Mouse (Mus musculus) limb, embryonic 13.5 days (tissue): ENCODE data around the gene Prss37. TPM values are rescaled to one million over a fixed set of nuclear protein-coding genes. Genes with fewer than 3 reads are reported as not detected.

Experiments
- ATAC-seq: fragments of 200-750 bp; cut with Nextera tagmentation; 2 replicates; pipeline ENCODE4 v1.8.0; 2017; ENCODE audit warnings: low read depth, moderate number of reproducible peaks, moderate TSS enrichment; ENCODE audit not compliant: low FRiP score
- H3K27ac ChIP-seq: fragments of 300-500 bp; sonication (generic); 2 replicates; pipeline ENCODE4 v1.5.1; 2015; ENCODE audit warnings: inconsistent platforms, mild to moderate bottlenecking, moderate library complexity
- H3K27me3 ChIP-seq: fragments of 300-500 bp; sonication (generic); 2 replicates; pipeline ENCODE4 v1.6.1; 2015; ENCODE audit warnings: mild to moderate bottlenecking, inconsistent platforms
- H3K36me3 ChIP-seq: fragments of 300-500 bp; sonication (generic); 2 replicates; pipeline ENCODE4 v1.6.1; 2015; ENCODE audit warnings: inconsistent platforms, mild to moderate bottlenecking, moderate library complexity
- H3K4me1 ChIP-seq: fragments of 300-500 bp; sonication (generic); 2 replicates; pipeline ENCODE4 v1.6.1; 2015; ENCODE audit warnings: inconsistent platforms
- H3K4me2 ChIP-seq: fragments of 300-500 bp; sonication (generic); replicated peaks from 2 replicates; pipeline ENCODE4 v1.6.1; 2015; ENCODE audit warnings: inconsistent platforms, mild to moderate bottlenecking, moderate library complexity
- H3K4me3 ChIP-seq: fragments of 300-500 bp; sonication (generic); 2 replicates; pipeline ENCODE4 v1.5.1; 2015; ENCODE audit warnings: moderate library complexity, mild to moderate bottlenecking, inconsistent platforms
- H3K9ac ChIP-seq: fragments of 300-500 bp; sonication (generic); 2 replicates; pipeline ENCODE4 v1.6.1; 2015; ENCODE audit warnings: mild to moderate bottlenecking, inconsistent platforms
- H3K9me3 ChIP-seq: fragments of 300-500 bp; sonication (generic); 2 replicates; pipeline ENCODE4 v1.6.1; 2016; ENCODE audit warnings: inconsistent platforms
- WGBS: fragments of 180-500 bp; shearing (Covaris S2); methylation state at CpG from one replicate; pipeline ENCODE4 v1.1.7; 2015; 5-methylcytosine and 5-hydroxymethylcytosine counted together
- polyA plus RNA-seq: library from polyadenylated mRNA; unstranded; fragments of >200 nt; fragmentation: Nextera tagmentation; extraction: Ambion mirVana; gene quantifications from 2 replicates; pipeline ENCODE4 v1.2.1, GENCODE M21; 2015

Prss37 gene
- polyA plus RNA-seq, result not detected in 2 replicates

DNA sequence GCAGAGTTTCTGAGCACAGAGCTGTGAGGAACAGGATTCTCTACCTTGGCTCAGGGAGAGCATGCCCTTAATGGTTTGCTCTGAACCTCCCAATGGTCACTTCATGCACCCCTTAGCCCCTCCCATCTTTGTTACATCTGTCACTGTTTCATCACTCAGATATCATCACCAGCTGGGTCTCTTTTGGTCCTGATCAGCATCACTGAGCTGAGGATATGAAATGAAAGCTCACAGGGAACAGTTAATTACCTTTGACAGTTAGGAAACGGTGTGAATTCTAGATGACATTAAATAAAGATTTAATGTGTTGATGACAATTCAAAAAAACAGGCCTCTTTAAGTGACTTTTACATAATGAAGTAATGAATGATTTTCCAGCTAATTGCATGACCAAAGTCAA is at the start of gene Prss37:
TSS of gene Prss37 (minus strand) at position 101 of the 400 bp plus-strand sequence.
- Histone ChIP-seq H3K9me3 (no peaks in the 10 kb centered on the region), H3K4me2 (no peak within 1 kb of the TSS), H3K27ac (no peak within 1 kb of the TSS), H3K4me1 (no peaks in the 10 kb centered on the region), H3K4me3 (no peak within 1 kb of the TSS), H3K36me3 (no peaks in the 10 kb centered on the region), H3K27me3 (no peaks in the 10 kb centered on the region), H3K9ac (no peak within 1 kb of the TSS)
- 79% methylated on average over 1 of the region's 1 CpGs for WGBS
- no peak for ATAC-seq

GRCm38 (mm10) chr6:40554950-40555349 is 35.6 kb upstream of the Prss37 start, which contains the start of gene Olfr461:
Gene Olfr461, minus strand, starts transcription at chr6:40555050.
- H3K36me3 ChIP-seq, result no peaks in the 10 kb centered on the region
- H3K9me3 ChIP-seq, result no peaks in the 10 kb centered on the region
- no peak for ATAC-seq
- no peak within 1 kb of the TSS for H3K9ac ChIP-seq
- WGBS, result 90% methylated on average over 2 of the region's 2 CpGs
- H3K4me3 ChIP-seq, result no peak within 1 kb of the TSS
- no peak within 1 kb of the TSS for H3K27ac ChIP-seq
- no peaks in the 10 kb centered on the region for H3K4me1 ChIP-seq
- H3K27me3 ChIP-seq, result no peaks in the 10 kb centered on the region
- no peak within 1 kb of the TSS for H3K4me2 ChIP-seq

DNA sequence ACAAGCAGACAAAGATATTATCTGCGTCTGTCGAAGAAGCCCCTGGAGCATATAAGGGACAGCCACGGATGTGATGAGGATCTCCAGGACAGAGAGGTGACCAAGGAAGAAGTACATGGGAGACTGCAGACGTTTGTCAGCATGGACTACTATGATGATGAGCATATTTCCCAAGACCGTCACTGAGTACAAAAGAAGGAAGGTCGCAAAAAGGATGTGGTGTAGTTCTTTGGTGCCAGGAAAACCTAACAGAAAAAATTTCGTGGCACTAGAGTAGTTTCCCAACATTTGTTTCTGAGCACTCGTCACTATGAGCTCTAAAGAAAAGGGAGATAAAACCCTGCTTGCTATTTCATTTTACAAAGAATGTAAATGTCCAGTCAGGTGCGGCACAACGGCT is 25.4 kb upstream of the Prss37 start:
- 84% methylated on average over 10 of the region's 10 CpGs for WGBS

DNA sequence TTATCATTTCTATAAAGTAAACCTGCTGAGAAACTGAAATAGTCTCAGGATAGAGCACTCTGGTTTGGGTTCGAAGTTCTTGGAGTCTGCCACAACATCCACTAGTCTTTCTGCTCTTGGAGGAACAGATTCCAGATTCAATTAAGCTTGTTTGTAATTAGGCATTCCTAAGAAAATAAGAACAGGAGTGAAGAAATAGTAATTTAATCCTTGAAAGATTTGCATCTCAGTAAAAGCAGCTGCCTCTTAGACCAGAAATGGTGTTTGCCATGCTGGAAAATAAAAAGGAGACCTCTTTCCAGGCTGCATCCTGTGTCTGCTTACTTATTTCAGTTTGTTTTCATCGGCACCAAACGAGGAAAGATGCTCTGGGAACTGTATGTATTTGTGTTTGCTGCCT is 26.1 kb downstream of the Prss37 start, which contains the start of gene Tas2r108:
TSS of gene Tas2r108 (plus strand) at position 301 of the 400 bp plus-strand sequence.
- no peak within 1 kb of the TSS for H3K27ac ChIP-seq
- H3K27me3 ChIP-seq, result no peaks in the 10 kb centered on the region
- H3K36me3 ChIP-seq, result no peaks in the 10 kb centered on the region
- no peak for ATAC-seq
- no peak within 1 kb of the TSS for H3K9ac ChIP-seq
- H3K9me3 ChIP-seq, result no peaks in the 10 kb centered on the region
- no peak within 1 kb of the TSS for H3K4me2 ChIP-seq
- no peaks in the 10 kb centered on the region for H3K4me1 ChIP-seq
- no peak within 1 kb of the TSS for H3K4me3 ChIP-seq
- 87% methylated on average over 3 of the region's 3 CpGs for WGBS

More for the DNA sequence above, 25.4 kb upstream of the Prss37 start:
- Histone ChIP-seq H3K9ac (no peak overlapping the region), H3K27me3 (no peaks in the 10 kb centered on the region), H3K4me1 (no peaks in the 10 kb centered on the region), H3K4me3 (no peak overlapping the region), H3K36me3 (no peaks in the 10 kb centered on the region), H3K27ac (no peak overlapping the region), H3K4me2 (no peak overlapping the region), H3K9me3 (no peaks in the 10 kb centered on the region)
- ATAC-seq, result no peak

GRCm38 (mm10) chr6:40490933-40491332 is 28.4 kb downstream of the Prss37 start, which contains the start of gene Tas2r137:
Gene Tas2r137, plus strand, starts transcription at chr6:40491233.
- Histone ChIP-seq H3K4me1 (no peaks in the 10 kb centered on the region), H3K27ac (no peak within 1 kb of the TSS), H3K4me3 (no peak within 1 kb of the TSS), H3K9ac (no peak within 1 kb of the TSS), H3K9me3 (no peaks in the 10 kb centered on the region), H3K36me3 (no peaks in the 10 kb centered on the region; the same call in 1 of the 2 replicates), H3K4me2 (no peak within 1 kb of the TSS), H3K27me3 (no peaks in the 10 kb centered on the region)
- no peak for ATAC-seq

GRCm38 (mm10) chr6:40482318-40482717 is 37.0 kb downstream of the Prss37 start:
- Histone ChIP-seq H3K4me3 (no peak overlapping the region), H3K27me3 (no peaks in the 10 kb centered on the region), H3K4me2 (no peak overlapping the region), H3K36me3 (peaks cover 60% of the 10 kb centered on the region), H3K4me1 (no peaks in the 10 kb centered on the region), H3K9ac (no peak overlapping the region), H3K9me3 (no peaks in the 10 kb centered on the region), H3K27ac (no peak overlapping the region)
- WGBS, result 88% methylated on average over 5 of the region's 5 CpGs
- ATAC-seq, result no peak

GRCm38 (mm10) chr6:40479705-40480104 is 39.6 kb downstream of the Prss37 start:
- Histone ChIP-seq H3K27me3 (no peaks in the 10 kb centered on the region), H3K4me2 (no peak overlapping the region), H3K4me1 (no peaks in the 10 kb centered on the region), H3K36me3 (peaks cover 73% of the 10 kb centered on the region), H3K9me3 (no peaks in the 10 kb centered on the region), H3K27ac (no peak overlapping the region), H3K9ac (no peak overlapping the region), H3K4me3 (no peak overlapping the region)
- ATAC-seq, result no peak
- 96% methylated on average over 1 of the region's 1 CpGs for WGBS

DNA sequence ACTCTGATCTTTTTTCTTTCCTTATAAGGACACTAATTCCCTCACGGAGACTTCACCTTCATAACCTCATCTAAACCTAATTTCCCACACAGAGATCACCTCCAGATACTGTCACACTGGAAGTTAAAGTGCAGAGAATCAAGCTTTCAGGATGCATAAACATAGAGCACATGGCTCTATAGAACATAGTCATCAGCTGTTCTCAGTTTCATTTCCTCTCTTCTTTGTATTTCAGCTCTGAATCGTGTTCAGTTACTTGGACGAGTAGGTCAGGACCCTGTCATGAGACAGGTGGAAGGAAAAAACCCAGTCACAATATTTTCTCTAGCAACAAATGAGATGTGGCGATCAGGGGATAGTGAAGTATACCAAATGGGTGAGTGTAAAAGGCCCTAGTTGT is 43.2 kb downstream of the Prss37 start:
- peaks cover 56% of the 10 kb centered on the region for H3K36me3 ChIP-seq
- WGBS, result 92% methylated on average over 4 of the region's 4 CpGs
- H3K27ac ChIP-seq, result no peak overlapping the region

DNA sequence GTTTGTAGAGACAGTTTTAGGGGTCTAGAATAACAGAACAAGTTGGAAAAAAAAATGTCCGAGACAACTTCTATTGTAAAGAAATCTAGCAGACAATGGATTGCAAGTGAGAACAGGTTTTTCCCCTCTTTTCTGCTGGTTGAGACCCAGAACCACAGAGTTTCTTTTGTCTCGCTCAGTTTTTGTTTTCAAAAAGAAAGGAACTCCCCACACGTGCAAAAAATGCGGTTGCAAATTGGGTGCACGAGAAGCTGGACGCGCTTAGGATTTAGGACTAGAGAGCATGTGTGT is 47.6 kb downstream of the Prss37 start:
- ATAC-seq, result peak; percentile 12; the same call in 1 of the 2 replicates
- Histone ChIP-seq H3K27me3 (no peaks in the 10 kb centered on the region), H3K4me3 (peak overlapping the region; percentile 79), H3K4me2 (peak overlapping the region; percentile 75), H3K9me3 (no peaks in the 10 kb centered on the region), H3K4me1 (peaks cover 7% of the 10 kb centered on the region), H3K9ac (peak overlapping the region; percentile 92), H3K36me3 (peaks cover 32% of the 10 kb centered on the region), H3K27ac (peak overlapping the region; percentile 96)
- WGBS, result under 1% methylated on average over 7 of the region's 7 CpGs

More for the DNA sequence above, 43.2 kb downstream of the Prss37 start:
- Histone ChIP-seq H3K4me3 (no peak overlapping the region), H3K4me1 (peaks cover 7% of the 10 kb centered on the region), H3K27me3 (no peaks in the 10 kb centered on the region), H3K9me3 (no peaks in the 10 kb centered on the region), H3K9ac (no peak overlapping the region), H3K4me2 (no peak overlapping the region)
- ATAC-seq, result no peak

DNA sequence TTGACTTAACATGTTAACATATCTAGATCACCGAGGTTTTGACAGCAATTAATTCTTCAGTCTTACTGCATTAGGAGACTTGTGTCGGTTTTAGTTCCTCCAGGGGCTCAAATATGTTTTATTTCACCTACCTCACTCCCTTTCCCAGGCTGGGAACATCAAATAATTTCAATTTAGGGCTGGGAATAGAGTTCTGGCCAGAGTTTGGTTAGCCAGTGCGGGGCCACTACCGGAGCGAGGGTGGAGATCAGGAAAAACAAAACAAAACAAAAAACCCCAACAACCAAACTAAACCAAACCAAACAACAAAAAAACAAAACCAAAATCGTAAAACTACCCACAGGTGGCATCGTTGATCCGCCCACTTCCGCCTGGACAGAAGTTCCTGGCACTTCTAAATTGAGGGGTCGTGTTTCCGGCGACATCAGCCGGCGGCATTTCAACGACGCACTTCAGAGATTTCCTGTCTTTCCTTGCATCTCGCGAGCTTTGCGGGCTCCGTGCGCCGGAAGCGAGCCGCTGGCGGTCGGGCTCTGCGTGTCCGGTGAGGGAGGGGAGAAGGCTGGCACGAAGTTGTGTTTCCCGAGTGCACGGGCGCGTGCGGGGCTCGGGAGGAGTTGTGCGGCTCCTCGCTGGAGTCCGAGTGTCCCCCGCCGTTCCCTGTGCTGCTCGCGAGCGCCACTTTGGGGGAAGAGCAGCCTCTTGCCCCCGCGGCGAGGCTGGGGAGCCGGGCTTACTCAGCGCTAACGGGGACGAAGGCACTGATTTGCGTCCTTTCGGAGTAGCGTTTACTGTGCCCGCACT is 48.2 kb downstream of the Prss37 start, which contains the start of gene Ssbp1:
TSS of gene Ssbp1 (plus strand) at position 437 of the 804 bp plus-strand sequence.
- 1% methylated on average over 54 of the region's 54 CpGs for WGBS
- Histone ChIP-seq H3K4me2 (peak within 1 kb of the TSS; percentile 75), H3K27me3 (no peaks in the 10 kb centered on the region)

GRCm38 (mm10) chr6:40465710-40466109 is 53.6 kb downstream of the Prss37 start:
- WGBS, result 52% methylated on average over 6 of the region's 6 CpGs
- no peak for ATAC-seq
- no peak overlapping the region for H3K4me3 ChIP-seq
- H3K27me3 ChIP-seq, result no peaks in the 10 kb centered on the region
- H3K9me3 ChIP-seq, result no peaks in the 10 kb centered on the region
- H3K36me3 ChIP-seq, result no peaks in the 10 kb centered on the region
- H3K4me2 ChIP-seq, result no peak overlapping the region
- no peaks in the 10 kb centered on the region for H3K4me1 ChIP-seq
- no peak overlapping the region for H3K27ac ChIP-seq
- H3K9ac ChIP-seq, result no peak overlapping the region

More for the DNA sequence above, 48.2 kb downstream of the Prss37 start, which contains the start of gene Ssbp1:
- ATAC-seq, result peak; percentile 97
- no peaks in the 10 kb centered on the region for H3K9me3 ChIP-seq
- H3K36me3 ChIP-seq, result peaks cover 28% of the 10 kb centered on the region
- H3K4me1 ChIP-seq, result peaks cover 7% of the 10 kb centered on the region
- peak within 1 kb of the TSS; percentile 79 for H3K4me3 ChIP-seq
- H3K9ac ChIP-seq, result peak within 1 kb of the TSS; percentile 92
- H3K27ac ChIP-seq, result peak within 1 kb of the TSS; percentile 96
